ENCODE assay signal across 8 mouse cellular contexts in the genomic region with DNA sequence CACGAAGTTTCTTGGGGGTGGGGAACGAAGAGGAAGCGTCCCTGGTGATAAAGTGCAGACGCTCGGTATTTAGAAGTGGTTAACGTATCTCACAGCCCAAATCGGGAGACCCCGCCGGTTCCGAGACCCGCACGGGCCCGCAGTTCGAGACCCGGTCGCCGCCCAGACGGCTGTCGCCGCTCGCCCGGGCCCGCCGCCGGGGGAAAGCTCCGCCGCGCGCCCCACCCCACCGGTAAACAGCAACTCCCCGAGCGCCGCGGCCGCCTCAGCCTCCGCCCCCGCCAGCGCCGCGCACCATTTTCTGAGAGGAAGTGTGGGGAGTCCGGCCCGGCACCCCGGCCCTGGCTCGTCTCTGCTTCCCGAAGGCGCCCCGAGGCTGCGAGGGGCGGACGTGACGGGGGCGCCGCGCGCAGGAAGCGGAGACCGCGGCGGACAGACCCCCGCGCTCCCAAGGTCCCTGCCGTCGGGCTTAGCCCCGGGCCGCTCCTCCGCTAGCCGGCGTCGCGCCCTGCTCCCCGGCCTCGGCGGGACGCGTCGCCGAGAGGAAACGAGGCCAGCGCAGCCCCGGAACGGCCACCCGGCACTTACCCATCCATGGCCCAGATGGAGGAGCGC. TPM values are rescaled to one million over a fixed set of nuclear protein-coding genes. Genes with fewer than 3 reads are reported as not detected.
DNase-seq lines count a peak whose midpoint lies in the region; ATAC-seq and TF ChIP-seq lines count a peak whose summit lies in the region.

No protein-coding gene starts in this region.

- no peaks in the 10 kb centered on the region for H3K27me3 ChIP-seq in small intestine, adult 2 months (ENCODE audit: control insufficient read depth, insufficient read depth, low read length)

- ATAC-seq in common myeloid progenitor, adult 5-6 weeks (replicated peaks; ENCODE audit: low read depth, poor library complexity, severe bottlenecking): peak; percentile 22
- peak; percentile 67 for ATAC-seq in inflammation-experienced regulatory T-cells, adult 6 months
- 0 out of 2 replicates have a peak, but pooled peaks have one; percentile 23 for ATAC-seq in megakaryocyte-erythroid progenitor cell, adult 5-6 weeks (replicated peaks; ENCODE audit: low FRiP score, low TSS enrichment, poor library complexity, severe bottlenecking)

- H3K4me1 ChIP-seq in small intestine, adult 2 months (ENCODE audit: control insufficient read depth, insufficient read depth, insufficient read length, low read length): peaks cover 7% of the 10 kb centered on the region; the same call in 1 of the 2 replicates

- TF ChIP-seq CTCF in small intestine, adult 2 months (IDR thresholded peaks at IDR 0.05; ENCODE audit: extremely low read depth, insufficient read length, insufficient replicate concordance, low read depth, low read length): no peak

- intact Hi-C loops in gastrocnemius, postnatal 14 days (cut with DNase I; ENCODE audit: low total_unique reads): no loop called here
- intact Hi-C loops in left cerebral cortex, postnatal 25 days (cut with DNase I): loop anchor here (2.0 to 5.0 kb wide), 2 partner anchors 166 to 360 kb away; a partner anchor contains a TSS

- H3K4me3 ChIP-seq in small intestine, adult 2 months (ENCODE audit: low read depth, low read length): peak overlapping the region; percentile 85

- under 1% methylated on average over 82 of the region's 83 CpGs for WGBS in small intestine, adult 2 months

- H3K36me3 ChIP-seq in small intestine, adult 2 months (ENCODE audit: control insufficient read depth, insufficient read depth, low read length): no peaks in the 10 kb centered on the region

- peak; percentile 48 for DNase-seq in embryo, embryonic 10 days (ENCODE audit: low spot score)
- no peak for DNase-seq in embryo, embryonic 9.5 days (ENCODE audit: extremely low spot score)
- DNase-seq in gastrocnemius, postnatal 14 days: peak; percentile 74
- peak; percentile 60 to 63 for DNase-seq in left cerebral cortex, postnatal 25 days (ENCODE audit: low spot score in 2 of 2)

- H3K27ac ChIP-seq in small intestine, adult 2 months (ENCODE audit: insufficient read depth, low read depth, low read length): peak overlapping the region; percentile 98

- TF ChIP-seq POLR2A in small intestine, adult 2 months (IDR thresholded peaks at IDR 0.05; ENCODE audit: low read depth, low read length): no peak

RNA-seq across cellular contexts. Expression of a gene that starts 0.5 kb away (rescaled TPM):
- 230 and 244 TPM in 2 replicates for total RNA-seq in common myeloid progenitor, adult 5-6 weeks (2017)
- total RNA-seq in gastrocnemius, postnatal 14 days (2021): 10 to 100 TPM; 18.5 to 20.3 TPM
- 100 to 1,000 TPM in 2 of 3 experiments, 10 to 100 TPM in 1; 96.1 to 119 (median 110) TPM for polyA plus RNA-seq in inflammation-experienced regulatory T-cells, adult 6 months (2017; shearing (Covaris generic))
- 10 to 100 TPM; 28.1 to 32.0 TPM for total RNA-seq in left cerebral cortex, postnatal 25 days (2021)
- 153 and 199 TPM in 2 replicates for total RNA-seq in megakaryocyte-erythroid progenitor cell, adult 5-6 weeks (2014; fragmentation: Nextera tagmentation)
- total RNA-seq in megakaryocyte-erythroid progenitor cell, adult 5-6 weeks (2017): 175 and 204 TPM in 2 replicates
- polyA plus RNA-seq in small intestine, adult 2 months (2012; rRNA removed): 20.1 and 45.8 TPM in 2 replicates

RNA-seq across cellular contexts. Expression of a gene that starts 32.7 kb away (rescaled TPM):
- 30.1 and 46.0 TPM in 2 replicates for total RNA-seq in common myeloid progenitor, adult 5-6 weeks (2017)
- 10 to 100 TPM; 47.5 to 65.0 TPM for total RNA-seq in gastrocnemius, postnatal 14 days (2021)
- 10 to 100 TPM; 34.5 to 47.5 (median 41.4) TPM for polyA plus RNA-seq in inflammation-experienced regulatory T-cells, adult 6 months (2017; shearing (Covaris generic))
- 10 to 100 TPM; 24.9 to 25.8 TPM for total RNA-seq in left cerebral cortex, postnatal 25 days (2021)
- total RNA-seq in megakaryocyte-erythroid progenitor cell, adult 5-6 weeks (2014; fragmentation: Nextera tagmentation): 28.3 and 35.5 TPM in 2 replicates
- total RNA-seq in megakaryocyte-erythroid progenitor cell, adult 5-6 weeks (2017): 48.3 and 54.6 TPM in 2 replicates
- 2.5 and 3.8 TPM in 2 replicates for polyA plus RNA-seq in small intestine, adult 2 months (2012; rRNA removed)
